Mouse (Mus musculus): ENCODE data around the gene Cfap97d2. TPM values are rescaled to one million over a fixed set of nuclear protein-coding genes. Genes with fewer than 3 reads are reported as not detected.

Cfap97d2 gene
- polyA plus RNA-seq, 1 experiment, result 2.8 TPM

- Histone ChIP-seq H3K4me3 (replicated peaks; ENCODE audit: control insufficient read depth, low read depth, low read length) (no peak overlapping the region), H3K4me1 (ENCODE audit: control insufficient read depth, insufficient read depth, low read length) (peaks cover 8% of the 10 kb centered on the region), H3K27ac (ENCODE audit: control insufficient read depth, insufficient read depth, low read depth, low read length, poor library complexity) (0 out of 2 replicates have a peak overlapping the region, but pooled peaks have one; percentile 9)
- TF ChIP-seq POLR2A (IDR thresholded peaks at IDR 0.05; ENCODE audit: borderline replicate concordance, control insufficient read depth, low read depth, low read length) (no peak), CTCF (IDR thresholded peaks at IDR 0.05; ENCODE audit: control insufficient read depth, insufficient read depth, low read length) (no peak)
- 45% methylated on average over 6 of the region's 6 CpGs for WGBS
Observed at GRCm38 (mm10) chr8:13688461-13688860, 17.2 kb upstream of the Cfap97d2 start.

DNA sequence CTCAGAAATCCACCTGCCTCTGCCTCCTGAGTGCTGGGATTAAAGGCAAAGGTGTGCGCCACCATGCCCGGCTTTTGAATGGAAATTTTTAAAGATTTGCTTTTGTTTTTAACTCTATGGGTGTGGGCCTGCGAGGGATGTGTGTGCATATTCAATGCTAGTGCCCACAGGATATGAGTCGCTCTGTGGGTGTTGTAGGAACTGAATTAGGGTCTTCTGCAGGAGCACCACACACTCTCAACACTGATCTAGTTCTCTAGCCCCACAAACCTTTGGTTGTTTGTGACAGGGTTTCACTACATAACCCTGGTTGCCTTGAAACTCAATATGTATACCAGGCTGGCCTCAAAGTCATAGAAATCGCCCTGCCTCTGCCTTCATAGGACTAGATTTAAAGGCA, 16.4 kb upstream of the Cfap97d2 start:
- Histone ChIP-seq H3K27ac (ENCODE audit: control insufficient read depth, insufficient read depth, low read depth, low read length, poor library complexity) (no peak overlapping the region), H3K4me1 (ENCODE audit: control insufficient read depth, insufficient read depth, low read length) (peaks cover 8% of the 10 kb centered on the region), H3K4me3 (replicated peaks; ENCODE audit: control insufficient read depth, low read depth, low read length) (no peak overlapping the region)
- TF ChIP-seq POLR2A (IDR thresholded peaks at IDR 0.05; ENCODE audit: borderline replicate concordance, control insufficient read depth, low read depth, low read length), result no peak
- TF ChIP-seq CTCF (IDR thresholded peaks at IDR 0.05; ENCODE audit: control insufficient read depth, insufficient read depth, low read length), result no peak
- 62% methylated on average over 5 of the region's 5 CpGs for WGBS

DNA sequence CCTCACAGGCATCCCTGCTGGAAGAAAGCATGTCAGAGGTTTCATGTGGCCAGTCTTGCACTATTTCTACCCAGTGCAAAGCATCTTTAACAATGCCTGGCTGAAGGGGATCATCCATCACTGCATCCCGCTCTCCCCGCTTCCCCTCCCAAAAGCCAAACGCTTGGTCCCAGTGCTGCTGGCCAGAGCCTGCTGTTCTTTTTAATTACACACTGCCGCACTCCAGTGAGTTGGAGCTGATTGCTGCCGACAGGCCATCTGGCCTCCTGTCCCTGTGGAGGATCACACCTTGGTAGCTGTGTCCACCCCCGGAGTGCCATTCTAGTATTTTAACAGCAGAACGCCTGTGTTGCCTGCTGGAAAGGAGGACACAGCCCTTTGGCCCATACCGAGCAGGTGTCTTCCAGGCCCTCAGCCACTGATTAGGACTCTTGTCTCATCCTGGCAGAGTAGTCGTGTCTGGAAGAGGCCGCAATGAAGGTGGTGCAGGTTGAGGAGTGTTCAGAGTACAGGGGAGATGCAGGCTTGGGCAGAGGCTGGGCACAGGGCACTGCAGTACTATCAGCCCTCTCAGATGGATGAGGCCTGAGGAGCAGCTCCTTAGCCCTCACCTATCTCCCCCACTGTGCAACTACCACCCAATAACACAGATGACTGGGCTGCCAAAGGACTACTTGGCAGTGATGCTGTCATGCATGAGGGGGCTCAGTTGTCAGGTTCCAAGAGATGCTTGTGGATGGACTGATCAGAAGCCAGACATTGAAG, 13.2 kb upstream of the Cfap97d2 start:
- H3K4me1 ChIP-seq (ENCODE audit: control insufficient read depth, insufficient read depth, low read length), result no peaks in the 10 kb centered on the region
- no peak overlapping the region for H3K27ac ChIP-seq (ENCODE audit: control insufficient read depth, insufficient read depth, low read depth, low read length, poor library complexity)
- no peak overlapping the region for H3K4me3 ChIP-seq (replicated peaks; ENCODE audit: control insufficient read depth, low read depth, low read length)
- WGBS, result 89% methylated on average over 10 of the region's 10 CpGs
- no peak for TF ChIP-seq CTCF (IDR thresholded peaks at IDR 0.05; ENCODE audit: control insufficient read depth, insufficient read depth, low read length)
- TF ChIP-seq POLR2A (IDR thresholded peaks at IDR 0.05; ENCODE audit: borderline replicate concordance, control insufficient read depth, low read depth, low read length), result no peak

GRCm38 (mm10) chr8:13694735-13695134, 11.0 kb upstream of the Cfap97d2 start:
- Histone ChIP-seq H3K4me1 (ENCODE audit: control insufficient read depth, insufficient read depth, low read length) (no peaks in the 10 kb centered on the region), H3K4me3 (replicated peaks; ENCODE audit: control insufficient read depth, low read depth, low read length) (no peak overlapping the region), H3K27ac (ENCODE audit: control insufficient read depth, insufficient read depth, low read depth, low read length, poor library complexity) (no peak overlapping the region)
- 72% methylated on average over 12 of the region's 12 CpGs for WGBS
- TF ChIP-seq CTCF (IDR thresholded peaks at IDR 0.05; ENCODE audit: control insufficient read depth, insufficient read depth, low read length), result no peak
- no peak for TF ChIP-seq POLR2A (IDR thresholded peaks at IDR 0.05; ENCODE audit: borderline replicate concordance, control insufficient read depth, low read depth, low read length)

DNA sequence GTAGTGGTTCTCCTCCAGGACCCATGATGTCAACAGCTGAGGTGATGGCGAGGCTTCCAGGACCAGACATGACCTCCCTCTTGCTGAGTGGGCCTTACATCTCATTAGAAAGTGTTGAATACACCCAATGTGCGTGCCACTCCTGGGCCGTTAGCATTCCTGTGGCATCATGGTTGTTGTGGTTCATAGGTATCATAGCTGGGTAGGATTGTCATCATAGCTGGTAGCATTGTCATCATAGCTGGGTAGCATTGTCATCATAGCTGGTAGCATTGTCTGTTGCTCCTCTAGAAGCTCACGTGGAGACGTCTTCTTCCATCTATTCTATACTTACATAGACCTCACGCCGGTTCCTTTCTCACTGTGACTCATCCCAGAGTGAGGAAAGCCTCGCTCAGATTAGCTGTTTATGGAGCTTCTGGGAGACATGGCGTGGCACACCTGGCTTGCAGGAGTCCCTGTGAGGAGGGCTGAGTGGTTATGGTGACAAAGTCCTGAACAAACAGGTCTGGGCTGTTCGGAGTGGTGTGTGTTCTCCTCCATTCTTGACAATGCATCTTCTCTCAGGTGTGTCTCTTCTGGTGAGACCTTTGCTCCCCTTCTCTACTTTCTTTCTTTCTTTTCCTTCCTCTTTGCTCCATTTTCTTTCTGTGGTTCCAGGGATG, 10.4 kb upstream of the Cfap97d2 start:
- 80% methylated on average over 10 of the region's 10 CpGs for WGBS
- Histone ChIP-seq H3K27ac (ENCODE audit: control insufficient read depth, insufficient read depth, low read depth, low read length, poor library complexity) (no peak overlapping the region), H3K4me1 (ENCODE audit: control insufficient read depth, insufficient read depth, low read length) (no peaks in the 10 kb centered on the region), H3K4me3 (replicated peaks; ENCODE audit: control insufficient read depth, low read depth, low read length) (no peak overlapping the region)
- no peak for TF ChIP-seq POLR2A (IDR thresholded peaks at IDR 0.05; ENCODE audit: borderline replicate concordance, control insufficient read depth, low read depth, low read length)
- TF ChIP-seq CTCF (IDR thresholded peaks at IDR 0.05; ENCODE audit: control insufficient read depth, insufficient read depth, low read length), result no peak

GRCm38 (mm10) chr8:13696157-13696556, 9.5 kb upstream of the Cfap97d2 start:
- TF ChIP-seq POLR2A (IDR thresholded peaks at IDR 0.05; ENCODE audit: borderline replicate concordance, control insufficient read depth, low read depth, low read length) (no peak), CTCF (IDR thresholded peaks at IDR 0.05; ENCODE audit: control insufficient read depth, insufficient read depth, low read length) (no peak)

GRCm38 (mm10) chr8:13697196-13697595, 8.5 kb upstream of the Cfap97d2 start:
- TF ChIP-seq CTCF (IDR thresholded peaks at IDR 0.05; ENCODE audit: control insufficient read depth, insufficient read depth, low read length), result no peak
- TF ChIP-seq POLR2A (IDR thresholded peaks at IDR 0.05; ENCODE audit: borderline replicate concordance, control insufficient read depth, low read depth, low read length), result no peak
- no peak overlapping the region for H3K4me3 ChIP-seq (replicated peaks; ENCODE audit: control insufficient read depth, low read depth, low read length)
- H3K4me1 ChIP-seq (ENCODE audit: control insufficient read depth, insufficient read depth, low read length), result no peaks in the 10 kb centered on the region
- whole genome bisulfite sequencing, result 75% methylated on average over 8 of the region's 8 CpGs
- H3K27ac ChIP-seq (ENCODE audit: control insufficient read depth, insufficient read depth, low read depth, low read length, poor library complexity), result no peak overlapping the region

More at GRCm38 (mm10) chr8:13696157-13696556, 9.5 kb upstream of the Cfap97d2 start:
- H3K4me1 ChIP-seq (ENCODE audit: control insufficient read depth, insufficient read depth, low read length), result no peaks in the 10 kb centered on the region
- WGBS, result 75% methylated on average over 4 of the region's 4 CpGs
- no peak overlapping the region for H3K4me3 ChIP-seq (replicated peaks; ENCODE audit: control insufficient read depth, low read depth, low read length)
- H3K27ac ChIP-seq (ENCODE audit: control insufficient read depth, insufficient read depth, low read depth, low read length, poor library complexity), result no peak overlapping the region

GRCm38 (mm10) chr8:13697681-13698080, 8.0 kb upstream of the Cfap97d2 start:
- TF ChIP-seq POLR2A (IDR thresholded peaks at IDR 0.05; ENCODE audit: borderline replicate concordance, control insufficient read depth, low read depth, low read length), result no peak
- TF ChIP-seq CTCF (IDR thresholded peaks at IDR 0.05; ENCODE audit: control insufficient read depth, insufficient read depth, low read length), result no peak
- 21% methylated on average over 8 of the region's 8 CpGs for WGBS
- Histone ChIP-seq H3K4me1 (ENCODE audit: control insufficient read depth, insufficient read depth, low read length) (no peaks in the 10 kb centered on the region), H3K4me3 (replicated peaks; ENCODE audit: control insufficient read depth, low read depth, low read length) (no peak overlapping the region), H3K27ac (ENCODE audit: control insufficient read depth, insufficient read depth, low read depth, low read length, poor library complexity) (no peak overlapping the region)
